Mouse (Mus musculus) embryonic facial prominence, embryonic 12.5 days (tissue): Measurements from ENCODE around the gene Nrcam. TPM values are rescaled to one million over a fixed set of nuclear protein-coding genes. Genes with fewer than 3 reads are reported as not detected.

ENCODE experiments used
- ATAC-seq: fragments of 200-750 bp; cut with Nextera tagmentation; 2 replicates; pipeline ENCODE4 v1.8.0; 2017; ENCODE audit not compliant: insufficient number of reproducible peaks, insufficient read depth, low FRiP score, low TSS enrichment
- H3K27ac ChIP-seq: fragments of 300-500 bp; sonication (generic); 2 replicates; pipeline ENCODE4 v1.5.1; 2016; ENCODE audit warnings: mild to moderate bottlenecking
- H3K27me3 ChIP-seq: fragments of 300-500 bp; sonication (generic); 2 replicates; pipeline ENCODE4 v1.6.1; 2016; ENCODE audit warnings: mild to moderate bottlenecking, moderate library complexity
- H3K36me3 ChIP-seq: fragments of 300-500 bp; sonication (generic); 2 replicates; pipeline ENCODE4 v1.6.1; 2016; ENCODE audit warnings: mild to moderate bottlenecking
- H3K4me1 ChIP-seq: fragments of 300-500 bp; sonication (generic); 2 replicates; pipeline ENCODE4 v1.6.1; 2016
- H3K4me2 ChIP-seq: fragments of 300-500 bp; sonication (generic); replicated peaks from 2 replicates; pipeline ENCODE4 v1.6.1; 2016; ENCODE audit warnings: mild to moderate bottlenecking, moderate library complexity
- H3K4me3 ChIP-seq: fragments of 300-500 bp; sonication (generic); 2 replicates; pipeline ENCODE4 v1.5.1; 2016; ENCODE audit warnings: mild to moderate bottlenecking
- H3K9ac ChIP-seq: fragments of 300-500 bp; sonication (generic); 2 replicates; pipeline ENCODE4 v1.6.1; 2016; ENCODE audit warnings: mild to moderate bottlenecking, moderate library complexity
- H3K9me3 ChIP-seq: fragments of 300-500 bp; sonication (generic); 2 replicates; pipeline ENCODE4 v1.6.1; 2016; ENCODE audit warnings: mild to moderate bottlenecking, moderate library complexity
- WGBS: fragments of 180-500 bp; shearing (Covaris S2); methylation state at CpG from one replicate; pipeline ENCODE4 v1.1.7; 2016; 5-methylcytosine and 5-hydroxymethylcytosine counted together
- polyA plus RNA-seq: library from polyadenylated mRNA; unstranded; fragments of >200 nt; fragmentation: Nextera tagmentation; extraction: Ambion mirVana; gene quantifications from 2 replicates; pipeline ENCODE4 v1.2.1, GENCODE M21; 2016

The Nrcam gene
- polyA plus RNA-seq, 1 experiment from 2014 or later: 9.5 TPM

GRCm38 (mm10) chr12:44327452-44327851 lies 1.2 kb upstream of the Nrcam start:
- Histone ChIP-seq H3K27ac (no peak overlapping the region), H3K4me1 (peaks cover 7% of the 10 kb centered on the region), H3K9me3 (no peaks in the 10 kb centered on the region), H3K36me3 (no peaks in the 10 kb centered on the region), H3K4me2 (no peak overlapping the region), H3K27me3 (peaks cover 29% of the 10 kb centered on the region), H3K4me3 (no peak overlapping the region), H3K9ac (no peak overlapping the region)
- no peak for ATAC-seq
- 38% methylated on average over 6 of the region's 6 CpGs for WGBS

- Histone ChIP-seq H3K27ac (no peak overlapping the region), H3K27me3 (peaks cover 29% of the 10 kb centered on the region)
- peak; percentile 65 for ATAC-seq
These were observed 881 bp downstream of the Nrcam start for GRCm38 (mm10) chr12:44329316-44330215.

GRCm38 (mm10) chr12:44330216-44330719 lies 1.6 kb downstream of the Nrcam start:
- peaks cover 29% of the 10 kb centered on the region for H3K27me3 ChIP-seq

More at GRCm38 (mm10) chr12:44329316-44330215, 881 bp downstream of the Nrcam start:
- H3K4me1 ChIP-seq: peaks cover 7% of the 10 kb centered on the region
- WGBS: under 1% methylated on average over 60 of the region's 61 CpGs
- H3K36me3 ChIP-seq: no peaks in the 10 kb centered on the region
- H3K4me2 ChIP-seq: peak overlapping the region; percentile 97
- H3K4me3 ChIP-seq: peak overlapping the region; percentile 56
- no peaks in the 10 kb centered on the region for H3K9me3 ChIP-seq
- peak overlapping the region; percentile 56 for H3K9ac ChIP-seq

GRCm38 (mm10) chr12:44337136-44337640 lies 8.5 kb downstream of the Nrcam start:
- 78% methylated on average over 2 of the region's 2 CpGs for WGBS
- H3K9me3 ChIP-seq: no peaks in the 10 kb centered on the region
- H3K27me3 ChIP-seq: 0 out of 2 replicates have a peak, but pooled peaks cover 2% of the 10 kb centered on the region
- no peaks in the 10 kb centered on the region for H3K4me1 ChIP-seq
- H3K9ac ChIP-seq: no peak overlapping the region
- no peak overlapping the region for H3K4me2 ChIP-seq
- H3K27ac ChIP-seq: no peak overlapping the region
- no peak for ATAC-seq
- no peak overlapping the region for H3K4me3 ChIP-seq
- H3K36me3 ChIP-seq: no peaks in the 10 kb centered on the region

More at GRCm38 (mm10) chr12:44330216-44330719, 1.6 kb downstream of the Nrcam start:
- Histone ChIP-seq H3K9me3 (no peaks in the 10 kb centered on the region), H3K9ac (no peak overlapping the region; the same call in 1 of the 2 replicates), H3K27ac (no peak overlapping the region), H3K4me2 (peak overlapping the region; percentile 97), H3K36me3 (no peaks in the 10 kb centered on the region), H3K4me3 (peak overlapping the region; percentile 56), H3K4me1 (peaks cover 7% of the 10 kb centered on the region)
- 2% methylated on average over 9 of the region's 9 CpGs for WGBS
- no peak for ATAC-seq

GRCm38 (mm10) chr12:44338195-44338622 lies 9.5 kb downstream of the Nrcam start:
- H3K9me3 ChIP-seq: no peaks in the 10 kb centered on the region
- H3K27ac ChIP-seq: no peak overlapping the region
- H3K4me3 ChIP-seq: no peak overlapping the region
- H3K4me1 ChIP-seq: no peaks in the 10 kb centered on the region
- peak; percentile 72; the same call in 1 of the 2 replicates for ATAC-seq
- no peak overlapping the region for H3K9ac ChIP-seq
- H3K36me3 ChIP-seq: no peaks in the 10 kb centered on the region
- 21% methylated on average over 8 of the region's 8 CpGs for WGBS
- H3K27me3 ChIP-seq: no peaks in the 10 kb centered on the region
- no peak overlapping the region for H3K4me2 ChIP-seq

- peak; percentile 52; the same call in 1 of the 2 replicates for ATAC-seq
- Histone ChIP-seq H3K4me1 (no peaks in the 10 kb centered on the region), H3K27me3 (no peaks in the 10 kb centered on the region), H3K36me3 (no peaks in the 10 kb centered on the region), H3K27ac (no peak overlapping the region), H3K4me3 (no peak overlapping the region), H3K9ac (no peak overlapping the region), H3K4me2 (no peak overlapping the region), H3K9me3 (no peaks in the 10 kb centered on the region)
- WGBS: 62% methylated on average over 6 of the region's 6 CpGs
These were observed 15.4 kb downstream of the Nrcam start for GRCm38 (mm10) chr12:44344075-44344474.

- Histone ChIP-seq H3K36me3 (no peaks in the 10 kb centered on the region), H3K4me3 (no peak overlapping the region)
- no peak for ATAC-seq
These were observed 16.6 kb downstream of the Nrcam start for GRCm38 (mm10) chr12:44345251-44345650.

DNA sequence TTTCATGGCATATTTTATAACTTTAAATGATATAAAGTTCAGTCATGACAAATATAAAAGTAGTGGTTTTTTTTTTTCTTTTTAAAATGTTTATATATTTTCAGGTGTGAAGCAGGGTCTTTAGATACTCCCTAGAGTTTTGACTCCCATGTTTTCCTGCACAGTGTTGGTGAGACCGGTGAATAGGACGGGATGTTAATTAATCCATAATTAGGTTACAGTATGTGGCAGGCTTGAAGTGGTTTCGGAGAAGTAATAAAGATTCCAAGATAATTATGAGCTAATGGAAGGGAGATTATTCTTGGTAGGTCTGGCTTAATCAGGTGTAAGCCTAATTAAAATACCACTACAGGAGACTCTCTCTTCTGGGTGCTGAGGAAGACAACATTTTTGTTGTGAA lies 17.5 kb downstream of the Nrcam start:
- Histone ChIP-seq H3K4me1 (no peaks in the 10 kb centered on the region), H3K9ac (no peak overlapping the region), H3K27me3 (no peaks in the 10 kb centered on the region), H3K27ac (no peak overlapping the region), H3K4me3 (no peak overlapping the region), H3K4me2 (no peak overlapping the region), H3K9me3 (no peaks in the 10 kb centered on the region), H3K36me3 (no peaks in the 10 kb centered on the region)
- no peak for ATAC-seq
- WGBS: 62% methylated on average over 3 of the region's 3 CpGs

More at GRCm38 (mm10) chr12:44345251-44345650, 16.6 kb downstream of the Nrcam start:
- Histone ChIP-seq H3K9me3 (no peaks in the 10 kb centered on the region), H3K27ac (no peak overlapping the region), H3K9ac (no peak overlapping the region), H3K4me1 (no peaks in the 10 kb centered on the region), H3K27me3 (no peaks in the 10 kb centered on the region), H3K4me2 (no peak overlapping the region)
- WGBS: 41% methylated on average over 5 of the region's 5 CpGs

DNA sequence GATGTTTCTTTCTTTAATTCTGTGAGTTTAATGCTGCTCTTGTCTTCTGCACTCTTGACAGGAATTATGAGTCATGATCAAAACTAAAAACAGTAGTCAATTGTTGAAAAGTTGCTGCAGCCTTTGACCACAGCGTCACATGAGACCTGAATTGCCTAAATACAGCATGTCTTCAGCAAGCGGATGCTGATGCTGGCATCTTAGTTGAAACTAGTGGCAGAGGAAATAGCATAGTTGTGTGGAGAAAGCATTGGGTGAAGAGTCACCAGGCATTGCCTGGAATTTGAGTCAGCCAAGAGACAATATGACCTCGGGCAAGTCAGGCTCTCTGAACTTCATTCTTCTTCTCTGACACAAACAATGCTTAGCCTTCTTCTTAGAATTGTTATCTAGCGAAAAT lies 26.4 kb downstream of the Nrcam start:
- Histone ChIP-seq H3K9me3 (no peaks in the 10 kb centered on the region), H3K4me3 (no peak overlapping the region)
- ATAC-seq: no peak

GRCm38 (mm10) chr12:44357460-44357859 lies 28.8 kb downstream of the Nrcam start:
- 45% methylated on average over 3 of the region's 3 CpGs for WGBS

More for the DNA sequence above, 26.4 kb downstream of the Nrcam start:
- H3K4me1 ChIP-seq: no peaks in the 10 kb centered on the region
- H3K9ac ChIP-seq: no peak overlapping the region
- no peaks in the 10 kb centered on the region for H3K27me3 ChIP-seq
- no peaks in the 10 kb centered on the region for H3K36me3 ChIP-seq
- WGBS: 79% methylated on average over 4 of the region's 4 CpGs
- no peak overlapping the region for H3K27ac ChIP-seq
- no peak overlapping the region for H3K4me2 ChIP-seq

DNA sequence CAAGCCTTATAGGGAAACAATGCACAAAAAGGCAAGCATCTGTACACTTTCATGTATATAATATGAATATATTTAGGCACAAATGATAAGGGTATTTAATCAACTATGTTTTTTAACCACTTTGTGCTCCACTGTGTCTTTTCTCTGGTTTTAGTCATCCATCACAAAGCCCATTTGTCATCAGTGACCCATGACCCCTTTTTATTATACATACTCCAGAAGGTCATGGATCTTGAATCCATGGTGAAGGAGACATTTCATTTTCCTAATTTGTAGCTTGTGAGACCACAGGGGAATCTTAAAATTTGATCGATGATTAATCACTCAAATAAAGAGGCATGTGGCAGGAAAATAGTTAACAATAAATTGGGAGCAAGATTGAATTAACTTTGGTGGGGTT lies 29.2 kb downstream of the Nrcam start:
- WGBS: 76% methylated on average over 1 of the region's 1 CpGs
- Histone ChIP-seq H3K4me1 (no peaks in the 10 kb centered on the region), H3K4me3 (no peak overlapping the region), H3K36me3 (no peaks in the 10 kb centered on the region), H3K27me3 (no peaks in the 10 kb centered on the region), H3K9ac (no peak overlapping the region), H3K9me3 (no peaks in the 10 kb centered on the region), H3K27ac (no peak overlapping the region), H3K4me2 (no peak overlapping the region)
- no peak for ATAC-seq

More at GRCm38 (mm10) chr12:44357460-44357859, 28.8 kb downstream of the Nrcam start:
- Histone ChIP-seq H3K4me1 (no peaks in the 10 kb centered on the region), H3K27ac (no peak overlapping the region), H3K9me3 (no peaks in the 10 kb centered on the region), H3K4me3 (no peak overlapping the region), H3K4me2 (no peak overlapping the region), H3K9ac (no peak overlapping the region), H3K36me3 (no peaks in the 10 kb centered on the region), H3K27me3 (no peaks in the 10 kb centered on the region)
- ATAC-seq: no peak
